Mouse (Mus musculus): ENCODE data around the gene Scgb2b24. TPM values are rescaled to one million over a fixed set of nuclear protein-coding genes. Genes with fewer than 3 reads are reported as not detected.

The Scgb2b24 gene
- polyA plus RNA-seq (2012; rRNA removed), result not detected in 2 replicates

GRCm38 (mm10) chr7:33739212-33739611, at the start of gene Scgb2b24:
Scgb2b24 (minus strand) TSS chr7:33739312.

GRCm38 (mm10) chr7:33743499-33743898, 4.4 kb upstream of the Scgb2b24 start, which contains the start of gene Scgb1b24:
Scgb1b24 (plus strand) TSS chr7:33743799.

Other genes with a start within 250 kb of the Scgb2b24 start
- gene Scgb2b21, start 218.9 kb downstream of the Scgb2b24 start, polyA plus RNA-seq (2012; rRNA removed), result not detected in 2 replicates
- gene Scgb1b24, start 4.5 kb upstream of the Scgb2b24 start, polyA plus RNA-seq (2012; rRNA removed), result not detected in 2 replicates
- not detected in 2 replicates for gene Scgb2b26, start 205.7 kb upstream of the Scgb2b24 start, polyA plus RNA-seq (2012; rRNA removed)